Mouse (Mus musculus) kidney, embryonic 16.5 days (tissue): ENCODE data around the gene Selenbp1. TPM values are rescaled to one million over a fixed set of nuclear protein-coding genes. Genes with fewer than 3 reads are reported as not detected.
"Not testable (repeated sequence)": the region's sequence is repeated elsewhere in the genome, so short reads cannot be mapped to it uniquely, and the experiment has no call there.

Source experiments
- ATAC-seq: fragments of 200-750 bp; cut with Nextera tagmentation; 2 replicates; pipeline ENCODE4 v1.8.0; 2017; ENCODE audit warnings: moderate TSS enrichment; ENCODE audit not compliant: low FRiP score, low TSS enrichment
- H3K27ac ChIP-seq: fragments of 300-500 bp; sonication (generic); 2 replicates; pipeline ENCODE4 v1.5.1; 2014; ENCODE audit warnings: low read length
- H3K27me3 ChIP-seq: fragments of 300-500 bp; sonication (generic); 2 replicates; pipeline ENCODE4 v1.6.1; 2014; ENCODE audit warnings: low read length, control low read depth, mixed read lengths; ENCODE audit not compliant: insufficient read depth
- H3K36me3 ChIP-seq: fragments of 300-500 bp; sonication (generic); 2 replicates; pipeline ENCODE4 v1.6.1; 2014; ENCODE audit warnings: low read length, control low read depth, mixed read lengths; ENCODE audit not compliant: insufficient read depth
- H3K4me1 ChIP-seq: fragments of 300-500 bp; sonication (generic); 2 replicates; pipeline ENCODE4 v1.6.1; 2014; ENCODE audit warnings: low read length, control low read depth, mixed read lengths; ENCODE audit not compliant: insufficient read depth
- H3K4me2 ChIP-seq: fragments of 300-500 bp; sonication (generic); replicated peaks from 2 replicates; pipeline ENCODE4 v1.6.1; 2014; ENCODE audit warnings: low read depth, low read length
- H3K4me3 ChIP-seq: fragments of 300-500 bp; sonication (generic); 2 replicates; pipeline ENCODE4 v1.5.1; 2014; ENCODE audit warnings: mild to moderate bottlenecking, low read length
- H3K9ac ChIP-seq: fragments of 300-500 bp; sonication (generic); replicated peaks from 2 replicates; pipeline ENCODE4 v1.6.1; 2014; ENCODE audit warnings: low read length
- H3K9me3 ChIP-seq: fragments of 300-500 bp; sonication (generic); 2 replicates; pipeline ENCODE4 v1.6.1; 2016; ENCODE audit warnings: low read length, control low read depth
- WGBS: fragments of 180-500 bp; shearing (Covaris S2); extraction: QIAGEN DNeasy Blood & Tissue Kit; methylation state at CpG from one replicate; pipeline ENCODE4 v1.1.7; 2014; 5-methylcytosine and 5-hydroxymethylcytosine counted together
- polyA plus RNA-seq: library from polyadenylated mRNA; unstranded; fragments of >200 nt; fragmentation: Nextera tagmentation; extraction: Ambion mirVana; gene quantifications from 2 replicates; pipeline ENCODE4 v1.2.1, GENCODE M21; 2015

Gene Selenbp1
- polyA plus RNA-seq, result 88.7 and 105 TPM in 2 replicates

DNA sequence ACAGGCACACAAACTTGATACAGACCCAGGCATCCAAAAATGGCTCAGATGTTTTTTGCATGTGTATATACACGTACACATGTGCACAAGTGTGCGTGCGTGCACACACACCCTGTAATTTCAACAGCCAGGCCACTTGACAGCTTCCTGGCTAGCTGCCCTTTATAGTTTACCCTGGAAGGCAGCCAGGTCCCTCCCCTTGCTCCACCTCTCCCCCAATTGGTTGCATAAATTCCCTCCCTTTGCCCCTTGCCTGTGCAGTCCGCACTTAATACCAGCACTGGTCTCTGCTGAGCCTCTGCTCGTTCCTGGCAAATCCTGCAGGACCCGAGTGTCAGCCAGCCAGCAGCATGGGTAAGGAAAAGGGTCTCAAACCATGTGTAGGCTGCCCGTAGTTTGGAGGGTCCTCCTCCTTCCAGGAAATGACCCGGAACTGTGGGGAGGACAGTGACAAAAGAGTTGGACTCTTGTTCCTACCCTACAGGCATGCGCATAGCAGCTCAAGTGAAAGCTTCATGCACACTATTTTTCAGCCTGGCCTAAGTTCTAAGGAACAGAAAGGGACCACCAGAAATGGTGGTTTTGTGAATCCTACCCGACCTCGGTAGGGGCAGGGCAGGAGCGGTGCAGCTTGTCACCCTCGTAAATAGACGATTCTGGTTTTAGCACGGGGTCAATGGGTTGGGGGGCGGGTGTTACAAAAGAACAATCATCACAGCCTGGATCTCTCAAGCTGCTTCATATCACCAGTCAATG lies at the start of gene Selenbp1:
Gene Selenbp1 (plus strand): TSS at position 248 of the 756 bp plus-strand sequence.
- Histone ChIP-seq H3K9ac (peak within 1 kb of the TSS; percentile 63; the same call in 1 of the 2 replicates), H3K27ac (peak within 1 kb of the TSS; percentile 95), H3K27me3 (no peaks in the 10 kb centered on the region), H3K36me3 (no peaks in the 10 kb centered on the region), H3K4me3 (peak within 1 kb of the TSS; percentile 47), H3K4me2 (peak within 1 kb of the TSS; percentile 49), H3K9me3 (no peaks in the 10 kb centered on the region), H3K4me1 (peaks cover 11% of the 10 kb centered on the region)
- WGBS, result 4% methylated on average over 16 of the region's 16 CpGs
- ATAC-seq, result peak; percentile 88

DNA sequence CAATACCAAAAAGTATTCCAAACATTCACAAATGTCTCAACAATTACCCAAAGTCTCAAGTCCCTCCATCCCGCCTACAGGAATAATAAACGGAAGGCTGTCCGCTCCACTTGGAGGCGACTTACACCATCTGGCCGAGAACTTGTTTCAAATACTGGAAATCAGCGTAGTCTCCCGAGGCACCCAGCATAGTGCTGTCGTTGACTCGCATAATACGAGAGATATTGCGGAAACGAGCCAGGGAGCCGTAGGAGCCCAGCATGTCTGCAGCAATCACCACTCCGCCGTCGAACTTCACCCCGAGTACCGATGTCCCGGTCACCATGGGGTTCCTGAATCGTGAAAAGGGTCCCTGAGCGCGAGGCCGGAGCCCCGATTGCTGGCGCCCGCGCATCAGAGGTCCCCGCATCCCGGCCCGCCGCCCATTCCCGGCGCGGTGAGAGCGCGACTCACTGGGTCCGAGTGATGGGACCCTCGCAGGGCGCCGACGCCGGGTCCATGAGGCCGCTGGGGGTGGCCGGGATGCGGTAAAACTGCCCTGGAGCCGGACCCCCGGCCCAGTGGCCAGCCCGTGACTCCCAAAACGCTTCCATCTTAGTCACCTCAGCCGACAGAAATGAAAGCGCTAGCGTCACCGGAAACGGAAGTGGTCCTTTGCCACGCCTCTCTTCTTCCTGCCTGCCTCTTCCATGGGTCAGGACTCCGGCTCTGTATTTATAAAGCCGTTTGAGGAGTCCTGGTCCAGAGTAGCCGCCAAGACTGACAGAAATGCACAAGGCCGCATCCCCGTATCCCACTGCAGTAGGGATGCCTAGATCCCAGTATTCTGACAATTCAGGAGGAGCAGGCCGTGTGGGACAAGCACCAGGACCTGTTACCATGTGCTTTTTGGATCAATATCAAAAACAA lies 46.3 kb upstream of the Selenbp1 start, which contains the start of gene Psmb4:
Gene Psmb4 (minus strand): TSS at position 646 of the 909 bp plus-strand sequence.
- WGBS, result under 1% methylated on average over 61 of the region's 61 CpGs
- ATAC-seq, result peak; percentile 91

DNA sequence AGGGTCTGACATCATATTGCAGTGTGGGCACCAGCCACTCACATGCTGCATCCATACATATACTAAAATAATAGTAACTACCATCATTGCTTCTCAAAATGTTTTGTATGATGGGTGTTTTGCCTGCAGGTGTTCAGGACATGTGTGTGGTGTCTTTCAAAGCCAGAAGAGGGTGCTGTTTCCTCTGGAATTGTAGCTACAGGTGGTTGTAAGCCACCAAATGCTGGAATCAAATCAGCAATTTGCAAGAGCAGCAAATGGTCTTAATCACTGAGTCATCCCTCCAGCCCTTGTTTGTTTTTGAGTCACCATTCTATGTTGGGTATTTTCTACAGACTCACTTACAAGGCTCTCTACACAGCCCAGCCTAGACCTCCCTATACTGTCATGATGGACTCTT lies 44.3 kb upstream of the Selenbp1 start:
- no peak overlapping the region for H3K27ac ChIP-seq
- H3K4me3 ChIP-seq, result no peak overlapping the region
- no peak overlapping the region for H3K9ac ChIP-seq
- H3K4me2 ChIP-seq, result no peak overlapping the region
- no peaks in the 10 kb centered on the region for H3K9me3 ChIP-seq
- H3K36me3 ChIP-seq, result peaks cover 14% of the 10 kb centered on the region
- H3K4me1 ChIP-seq, result peaks cover 17% of the 10 kb centered on the region
- no peak for ATAC-seq
- no peaks in the 10 kb centered on the region for H3K27me3 ChIP-seq

More for the DNA sequence above, 46.3 kb upstream of the Selenbp1 start, which contains the start of gene Psmb4:
- Histone ChIP-seq H3K27ac (peak within 1 kb of the TSS; percentile 76), H3K27me3 (no peaks in the 10 kb centered on the region), H3K9ac (peak within 1 kb of the TSS; percentile 89), H3K9me3 (no peaks in the 10 kb centered on the region), H3K4me2 (peak within 1 kb of the TSS; percentile 79), H3K4me1 (peaks cover 17% of the 10 kb centered on the region), H3K36me3 (peaks cover 25% of the 10 kb centered on the region), H3K4me3 (peak within 1 kb of the TSS; percentile 84)

DNA sequence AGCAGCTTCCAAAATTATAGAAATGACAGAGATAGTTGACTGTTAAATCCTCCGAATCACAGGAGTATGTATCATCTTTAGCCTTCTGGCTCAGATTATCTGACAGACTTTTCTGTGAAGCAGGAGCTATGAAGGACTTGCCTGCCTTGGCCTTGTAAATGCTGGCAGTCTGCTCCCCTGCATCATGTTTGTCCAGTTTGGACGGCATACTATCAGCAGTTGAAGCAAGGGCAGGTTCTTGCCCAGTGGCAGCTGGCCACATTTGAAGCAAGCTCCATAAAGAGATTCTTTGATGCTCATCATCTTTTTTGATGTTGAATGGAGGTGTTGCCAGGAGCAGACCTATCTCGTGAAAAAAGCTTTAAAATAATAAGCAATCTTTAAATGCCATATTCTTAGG lies 38.8 kb upstream of the Selenbp1 start:
- Histone ChIP-seq H3K4me3 (no peak overlapping the region), H3K9ac (no peak overlapping the region), H3K36me3 (no peaks in the 10 kb centered on the region), H3K9me3 (no peaks in the 10 kb centered on the region), H3K27ac (no peak overlapping the region), H3K27me3 (peaks cover 3% of the 10 kb centered on the region), H3K4me1 (no peaks in the 10 kb centered on the region), H3K4me2 (no peak overlapping the region)
- 67% methylated on average over 3 of the region's 3 CpGs for WGBS
- ATAC-seq, result no peak

DNA sequence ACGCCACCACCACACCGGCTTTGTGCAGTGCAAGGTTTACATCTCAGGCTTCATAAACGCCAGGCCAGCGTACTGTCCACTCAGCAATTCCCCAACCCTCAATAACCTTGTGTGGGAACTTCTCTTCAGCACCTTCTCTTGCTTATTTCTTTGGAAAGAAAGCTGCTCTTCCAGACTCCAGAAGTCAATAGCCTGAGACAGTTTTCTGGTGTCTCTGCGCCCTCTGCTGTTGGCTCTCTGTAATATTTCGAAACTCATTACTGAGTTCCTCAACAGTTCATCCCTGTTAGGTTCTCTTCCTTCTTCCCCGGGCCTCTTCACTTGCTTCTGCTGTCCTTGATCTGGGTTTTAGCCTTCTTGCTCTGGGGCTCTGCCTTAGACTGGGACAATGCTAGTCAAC lies 30.1 kb upstream of the Selenbp1 start:
- WGBS, result 28% methylated on average over 7 of the region's 7 CpGs
- no peaks in the 10 kb centered on the region for H3K27me3 ChIP-seq

DNA sequence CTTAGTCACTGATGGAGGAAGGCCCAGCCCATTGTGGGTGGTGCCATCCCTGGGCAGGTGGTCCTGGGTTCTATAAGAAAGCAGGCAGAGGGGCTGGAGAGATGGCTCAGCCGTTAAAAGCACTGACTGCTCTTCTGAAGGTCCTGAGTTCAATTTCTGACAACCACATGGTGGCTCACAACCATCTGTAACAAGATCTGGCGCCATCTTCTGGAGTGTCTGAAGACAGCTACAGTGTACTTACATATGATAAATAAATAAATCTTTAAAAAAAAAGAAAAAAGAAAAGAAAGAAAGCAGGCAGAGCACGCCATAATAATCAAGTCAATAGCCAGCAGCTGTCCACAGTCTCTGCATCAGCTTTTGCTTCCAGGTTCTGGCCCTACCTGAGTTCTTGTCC lies 28.1 kb upstream of the Selenbp1 start:
- not testable (repeated sequence) for H3K27me3 ChIP-seq, H3K4me2 ChIP-seq, H3K9me3 ChIP-seq, H3K27ac ChIP-seq, H3K4me1 ChIP-seq, ATAC-seq, H3K9ac ChIP-seq, H3K36me3 ChIP-seq, H3K4me3 ChIP-seq
- WGBS, result 62% methylated on average over 3 of the region's 3 CpGs

More for the DNA sequence above, 30.1 kb upstream of the Selenbp1 start:
- ATAC-seq, result peak; percentile 49; the same call in 1 of the 2 replicates
- H3K4me3 ChIP-seq, result no peak overlapping the region
- no peaks in the 10 kb centered on the region for H3K36me3 ChIP-seq
- no peak overlapping the region for H3K4me2 ChIP-seq
- H3K9ac ChIP-seq, result no peak overlapping the region
- H3K4me1 ChIP-seq, result no peaks in the 10 kb centered on the region
- no peaks in the 10 kb centered on the region for H3K9me3 ChIP-seq
- H3K27ac ChIP-seq, result no peak overlapping the region

DNA sequence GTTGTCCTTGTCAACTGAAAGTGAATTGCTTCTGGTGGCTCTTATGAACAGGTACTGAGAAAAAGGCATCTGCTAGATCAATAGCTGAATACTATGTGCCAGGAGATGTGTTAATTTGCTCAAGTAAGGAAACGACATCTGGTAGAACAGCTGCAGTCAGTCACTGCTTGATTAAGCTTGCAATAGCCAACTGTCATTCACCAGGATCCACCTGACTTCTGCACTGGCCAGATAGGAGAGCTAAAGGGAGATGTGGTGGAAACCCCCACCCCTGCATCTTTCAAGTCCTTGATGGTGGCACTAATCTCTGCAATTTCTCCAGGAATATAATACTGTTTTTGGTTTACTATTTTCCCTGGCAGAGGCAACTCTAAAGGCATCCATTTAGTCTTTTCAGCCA lies 26.4 kb upstream of the Selenbp1 start:
- Histone ChIP-seq H3K4me1 (no peaks in the 10 kb centered on the region), H3K9me3 (no peaks in the 10 kb centered on the region), H3K36me3 (no peaks in the 10 kb centered on the region), H3K4me2 (no peak overlapping the region), H3K27me3 (no peaks in the 10 kb centered on the region), H3K4me3 (no peak overlapping the region), H3K9ac (no peak overlapping the region), H3K27ac (no peak overlapping the region)
- 34% methylated on average over 1 of the region's 1 CpGs for WGBS
- no peak for ATAC-seq

DNA sequence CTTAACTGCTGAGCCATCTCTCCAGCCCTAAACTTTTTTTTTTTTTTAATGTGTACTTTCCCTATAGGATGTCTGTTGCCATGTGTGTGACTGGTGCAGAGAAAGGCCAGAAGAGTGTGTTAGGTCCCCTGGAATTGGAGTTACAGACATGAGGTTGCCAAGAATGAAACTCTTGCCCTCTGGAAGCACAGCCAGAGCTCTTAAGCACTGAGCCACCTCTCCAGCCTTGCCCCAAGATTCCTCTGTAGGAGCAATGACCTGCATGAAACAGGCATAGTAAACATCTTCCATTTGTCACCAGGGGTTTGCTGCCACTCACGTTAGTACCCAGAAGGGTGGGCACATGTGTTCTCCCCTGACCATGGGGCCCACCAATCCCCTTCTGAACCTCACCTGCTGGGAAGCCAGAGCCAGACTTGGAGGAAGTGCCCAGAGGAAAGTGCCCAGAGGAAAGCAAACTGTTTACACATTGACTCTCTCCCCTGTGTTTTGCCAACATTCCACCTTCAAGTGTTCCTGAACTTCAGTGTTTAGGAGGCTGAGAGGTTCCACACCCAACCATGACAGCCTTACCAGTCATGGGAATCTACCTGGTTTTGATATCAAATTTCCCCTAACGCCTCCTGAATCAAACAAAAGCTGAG lies 21.7 kb upstream of the Selenbp1 start:
- WGBS, result 63% methylated on average over 2 of the region's 2 CpGs
- ATAC-seq, result no peak
- H3K27me3 ChIP-seq, result no peaks in the 10 kb centered on the region
- no peaks in the 10 kb centered on the region for H3K36me3 ChIP-seq
- no peaks in the 10 kb centered on the region for H3K4me1 ChIP-seq
- no peak overlapping the region for H3K4me2 ChIP-seq
- no peaks in the 10 kb centered on the region for H3K9me3 ChIP-seq
- H3K9ac ChIP-seq, result no peak overlapping the region
- H3K4me3 ChIP-seq, result no peak overlapping the region
- H3K27ac ChIP-seq, result no peak overlapping the region

DNA sequence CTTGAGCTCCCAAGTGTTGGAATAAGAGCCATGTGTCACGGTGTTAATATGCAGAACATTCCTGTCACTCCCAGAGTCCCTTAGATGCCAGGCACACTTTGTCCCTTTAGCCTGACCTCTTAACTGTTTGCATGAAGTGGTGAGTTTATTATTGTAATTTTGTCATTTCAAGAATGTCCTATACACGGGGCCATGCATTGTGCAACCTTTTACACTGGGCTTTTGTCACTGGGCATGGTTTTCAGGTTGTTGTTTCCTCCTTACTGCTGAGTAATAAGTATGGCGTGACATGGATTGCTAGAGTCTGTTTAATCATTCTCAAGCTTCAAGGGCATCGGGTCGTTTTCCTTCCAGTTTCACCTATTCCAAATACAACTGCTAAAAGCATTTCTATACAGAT lies 19.1 kb upstream of the Selenbp1 start:
- H3K4me3 ChIP-seq, result no peak overlapping the region
- H3K9me3 ChIP-seq, result no peaks in the 10 kb centered on the region
- H3K4me1 ChIP-seq, result peaks cover 12% of the 10 kb centered on the region
- H3K4me2 ChIP-seq, result no peak overlapping the region
- H3K9ac ChIP-seq, result no peak overlapping the region
- no peak; the same call in 1 of the 2 replicates for ATAC-seq
- 50% methylated on average over 5 of the region's 5 CpGs for WGBS
- H3K27ac ChIP-seq, result peak overlapping the region; percentile 39
- no peaks in the 10 kb centered on the region for H3K27me3 ChIP-seq
- no peaks in the 10 kb centered on the region for H3K36me3 ChIP-seq
